Mouse (Mus musculus) neural tube, embryonic 10.5 days (tissue): ENCODE data around the gene Cyp39a1.

ENCODE experiments used
- DNase-seq: peaks from one replicate; pipeline ENCODE4 v3.0.0-alpha.2; 2017; ENCODE audit warnings: low spot score; ENCODE audit errors: extremely low spot score

Cyp39a1 gene

DNA sequence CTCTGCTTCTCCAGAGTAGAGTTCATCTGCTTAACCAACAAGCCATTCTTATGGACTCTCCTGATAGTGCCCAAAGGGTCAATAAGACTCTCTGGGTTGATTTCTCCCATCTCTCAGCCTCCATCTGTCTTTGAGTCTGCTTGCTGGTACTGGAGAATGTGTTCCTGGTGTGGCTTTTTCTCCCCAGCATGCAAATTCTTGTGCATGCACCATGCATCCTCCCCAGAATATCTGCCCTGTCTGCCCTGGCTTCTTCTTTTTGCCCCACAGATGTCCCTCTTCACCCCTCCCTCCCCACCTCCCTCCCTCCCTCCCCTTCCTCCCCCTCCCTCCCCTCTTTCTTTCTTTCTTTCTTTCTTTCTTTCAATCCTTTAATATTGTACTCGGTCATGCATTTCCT, 10.1 kb downstream of the Cyp39a1 start:
- DNase-seq = no peak

DNA sequence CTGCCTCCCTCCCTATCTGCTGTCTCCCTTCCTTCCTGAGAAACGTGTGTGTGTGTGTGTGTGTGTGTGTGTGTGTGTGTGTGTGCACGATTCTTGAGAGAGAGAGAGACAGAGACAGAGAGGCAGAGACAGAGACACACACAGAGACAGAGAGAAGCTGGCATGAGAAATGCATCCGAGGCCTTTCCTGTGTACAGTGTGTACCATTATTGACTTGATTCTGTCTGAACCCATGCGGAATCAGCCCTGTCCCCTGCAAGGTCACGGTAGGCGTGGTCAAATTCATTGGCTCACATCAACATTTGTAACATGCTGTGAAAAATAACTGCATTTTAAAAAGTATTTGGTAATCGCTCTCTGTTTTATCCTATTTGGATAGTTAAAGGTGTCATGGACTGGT, 16.9 kb downstream of the Cyp39a1 start:
- no peak for DNase-seq

DNA sequence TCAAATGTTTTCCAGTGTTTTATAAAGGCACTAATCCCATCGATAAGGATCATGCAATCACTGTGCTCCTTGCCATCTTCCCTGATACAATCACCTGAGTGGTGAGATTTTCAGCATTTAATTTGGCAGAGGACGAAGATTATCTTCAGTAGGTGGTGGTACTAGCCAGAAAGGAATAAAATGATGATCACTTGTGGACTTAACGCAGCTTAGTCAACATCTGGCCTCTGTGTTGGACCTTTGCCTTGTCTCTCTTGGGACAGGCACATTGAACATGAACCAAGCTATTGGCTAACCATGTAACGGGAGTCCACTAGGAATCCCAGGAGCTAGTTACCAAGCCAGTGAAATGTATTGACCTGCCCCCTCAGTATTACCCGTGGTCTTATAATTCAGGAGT, 17.4 kb downstream of the Cyp39a1 start:
- DNase-seq = no peak

DNA sequence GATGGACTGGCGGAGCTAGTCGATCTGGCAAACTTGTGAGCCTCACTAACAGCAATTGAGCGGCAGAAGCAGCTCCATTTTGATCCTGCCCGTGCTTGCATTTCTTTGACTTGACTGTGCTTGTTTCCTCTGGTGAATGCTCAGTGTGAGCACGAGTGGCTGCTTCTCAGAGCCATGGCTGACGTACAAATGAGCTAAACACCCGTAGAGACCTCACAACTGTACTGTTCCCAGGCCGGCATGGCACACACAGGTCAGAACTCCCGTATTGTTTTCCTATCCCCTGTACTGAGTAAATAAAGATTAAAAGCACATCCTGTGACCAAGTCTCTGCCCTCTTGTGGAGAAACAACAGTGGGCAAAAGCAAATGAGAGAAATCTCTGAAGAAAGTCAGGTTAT, 22.4 kb downstream of the Cyp39a1 start:
- DNase-seq = no peak

DNA sequence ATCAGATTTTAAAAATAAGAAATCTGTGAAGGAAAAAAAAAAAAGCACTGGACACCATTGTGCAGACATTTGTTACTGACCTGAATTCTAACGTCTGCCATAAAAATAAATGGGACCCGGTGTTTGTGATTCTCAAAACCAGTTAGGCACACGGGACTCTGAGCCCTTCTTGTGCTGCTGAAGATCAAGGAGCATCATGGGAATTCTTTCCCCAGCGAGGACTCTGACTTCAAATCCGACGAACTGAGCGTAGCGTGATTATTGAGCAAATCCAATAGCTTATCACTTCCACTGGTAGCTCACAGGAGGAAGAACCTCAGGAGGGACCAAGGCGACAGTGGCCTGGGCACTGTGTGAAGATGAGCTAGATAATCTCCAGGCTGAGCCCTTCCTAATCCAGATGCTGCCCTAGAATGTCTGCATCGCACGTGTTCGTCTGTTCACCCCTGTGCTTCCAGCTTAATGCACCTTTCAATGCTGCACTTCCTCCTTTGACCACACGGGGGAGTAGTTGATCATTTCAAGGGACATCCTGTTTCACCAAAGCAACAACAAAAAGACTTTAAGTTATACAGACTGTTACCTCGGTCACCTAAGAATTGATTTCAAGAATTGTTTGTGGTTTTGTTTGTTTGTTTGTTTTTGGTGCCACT, 31.9 kb downstream of the Cyp39a1 start:
- peak; percentile 84 for DNase-seq

DNA sequence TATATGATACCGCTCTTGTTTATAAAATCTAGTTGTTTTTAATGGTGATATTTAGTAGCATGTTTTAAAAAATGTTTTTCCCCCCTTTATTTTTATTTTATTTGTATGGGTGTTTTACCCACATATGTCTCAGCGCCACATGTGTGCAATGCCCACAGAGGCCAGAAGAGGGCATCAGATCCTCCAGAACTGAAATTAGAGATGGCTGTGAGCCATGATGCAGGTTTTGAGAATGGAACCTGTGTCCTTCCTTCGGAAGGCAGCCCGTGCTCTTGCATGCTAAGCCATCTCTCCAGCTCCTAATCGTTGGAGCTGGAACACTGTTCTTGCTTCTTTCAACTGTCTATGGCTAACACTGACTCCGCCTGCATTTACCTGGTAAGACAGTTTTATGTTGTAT, 33.8 kb downstream of the Cyp39a1 start:
- DNase-seq = peak; percentile 62

DNA sequence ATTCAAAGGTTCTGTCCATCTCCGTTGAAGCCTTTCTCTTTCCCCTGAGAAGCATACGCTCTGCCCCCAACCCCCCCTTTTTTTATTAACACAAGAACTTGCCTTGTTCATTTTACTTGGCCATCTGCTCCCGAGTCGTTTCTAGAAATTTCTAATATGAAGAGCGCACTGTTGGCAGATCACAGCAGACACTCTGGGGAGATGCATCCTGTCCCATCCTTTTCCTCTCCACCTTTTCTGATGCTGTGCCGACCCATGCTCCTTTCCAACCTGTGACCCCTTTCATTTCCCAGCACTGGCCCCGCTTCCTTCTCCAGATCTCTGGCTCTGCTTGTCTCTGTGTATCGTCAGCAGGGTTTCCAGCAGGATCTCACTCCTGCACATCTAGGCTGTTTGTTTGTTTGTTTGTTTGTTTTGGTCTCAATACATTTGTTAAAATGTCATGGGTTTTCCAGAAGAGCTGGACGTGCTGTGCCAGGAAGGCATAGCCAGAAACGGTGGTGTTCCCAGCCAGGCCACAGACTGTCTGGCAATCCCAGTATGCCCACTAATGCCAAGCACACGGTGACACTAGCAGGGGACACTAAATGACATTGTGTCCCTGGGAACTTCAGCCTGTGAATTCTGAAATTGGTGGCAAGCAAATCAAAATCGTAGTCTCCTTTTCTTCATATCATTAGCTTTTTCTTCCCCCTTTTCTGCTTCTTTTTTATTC, 37.1 kb downstream of the Cyp39a1 start:
- DNase-seq = no peak

DNA sequence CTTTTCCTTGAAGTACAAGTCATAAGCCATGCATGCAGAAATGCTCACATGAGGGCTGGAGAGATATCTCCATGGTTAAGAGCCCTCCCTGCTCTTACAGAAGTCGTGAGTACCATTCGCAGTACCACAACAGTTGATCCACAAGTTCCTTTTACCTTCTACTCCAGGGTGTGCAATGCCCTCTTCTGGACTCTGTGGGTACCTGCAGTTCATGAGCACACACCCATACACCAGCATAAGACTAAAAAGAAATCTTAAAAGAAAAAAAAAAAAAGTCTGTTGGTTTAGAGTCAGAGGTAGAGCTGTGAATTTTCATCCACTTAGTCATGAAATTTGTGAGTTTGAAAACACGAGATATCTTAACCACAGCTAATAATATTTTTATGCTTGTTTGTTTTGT, 39.5 kb downstream of the Cyp39a1 start:
- no peak for DNase-seq

DNA sequence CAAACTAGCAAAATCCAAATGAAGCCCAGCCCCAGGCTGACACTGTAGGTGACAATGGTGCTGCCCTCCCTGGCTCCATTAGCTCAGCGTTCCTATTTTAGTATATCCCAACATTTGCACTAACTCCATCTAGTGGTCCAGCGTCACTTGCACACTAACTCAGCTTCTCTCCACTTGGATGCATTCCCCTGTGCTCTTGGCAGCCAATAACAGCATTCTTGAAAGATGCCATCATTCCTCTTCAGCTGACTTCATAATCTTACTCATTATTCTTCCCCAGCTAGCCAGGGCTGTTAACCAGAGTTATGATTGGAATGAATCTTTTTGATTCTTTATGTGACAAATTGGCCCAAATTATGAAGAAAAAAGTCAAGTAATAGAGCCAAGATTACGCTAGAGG, 40.0 kb downstream of the Cyp39a1 start:
- no peak for DNase-seq

DNA sequence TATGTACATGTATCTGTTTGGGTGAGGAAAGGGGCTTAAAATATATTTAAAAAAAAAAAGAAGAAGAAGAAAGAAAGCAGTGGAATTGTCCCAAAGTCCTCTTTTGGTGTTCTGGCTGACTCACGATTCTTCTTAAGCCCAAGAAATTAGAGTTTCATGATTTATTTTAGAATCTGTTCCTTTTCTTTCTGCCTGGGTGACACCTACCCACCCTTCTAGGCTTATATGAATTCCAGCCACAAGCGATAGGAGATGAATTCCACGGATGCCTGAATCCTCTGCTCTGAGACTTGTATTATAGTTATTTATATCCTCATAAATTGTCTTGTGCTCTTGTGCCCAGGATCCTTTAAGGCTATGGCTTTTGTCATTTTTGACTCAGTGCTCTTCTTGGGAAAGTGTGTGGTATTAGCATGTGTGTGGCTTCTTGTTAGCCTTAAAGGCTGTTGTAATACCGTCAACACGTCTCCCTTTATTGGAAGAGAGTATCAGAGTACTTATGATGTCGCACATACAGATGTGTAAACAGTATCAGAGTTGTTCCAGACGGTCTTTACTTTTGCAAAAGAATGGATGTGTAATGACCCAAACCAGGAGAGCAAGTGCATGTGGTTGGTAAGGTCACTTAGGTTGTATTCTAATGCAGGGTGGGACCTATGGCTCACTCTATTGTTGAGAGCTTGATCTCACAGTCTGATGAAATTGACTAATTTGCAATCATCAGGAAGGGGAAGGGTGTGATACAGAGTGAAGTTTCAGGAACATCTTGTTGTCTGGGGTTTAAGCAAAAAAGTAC, 44.5 kb downstream of the Cyp39a1 start:
- no peak for DNase-seq

DNA sequence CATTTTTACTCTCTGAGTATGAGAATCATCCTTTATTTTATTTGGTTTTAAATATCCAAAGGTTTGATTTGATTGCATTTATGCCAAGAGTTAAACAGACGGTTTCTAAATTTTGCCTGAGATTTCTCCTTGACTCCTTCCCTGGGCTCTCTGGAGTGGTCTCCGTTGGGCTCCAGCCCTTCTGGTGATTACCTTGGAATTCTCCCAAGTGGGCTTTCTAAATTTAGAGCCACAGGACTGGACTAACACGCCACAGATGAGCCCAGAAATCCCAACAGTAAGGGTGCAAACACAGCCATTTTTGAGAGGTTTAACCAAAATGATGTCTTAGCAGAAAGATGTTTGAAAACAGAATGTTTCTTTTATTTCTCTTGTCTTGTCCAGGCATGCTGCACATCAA, 47.0 kb downstream of the Cyp39a1 start:
- DNase-seq = no peak

DNA sequence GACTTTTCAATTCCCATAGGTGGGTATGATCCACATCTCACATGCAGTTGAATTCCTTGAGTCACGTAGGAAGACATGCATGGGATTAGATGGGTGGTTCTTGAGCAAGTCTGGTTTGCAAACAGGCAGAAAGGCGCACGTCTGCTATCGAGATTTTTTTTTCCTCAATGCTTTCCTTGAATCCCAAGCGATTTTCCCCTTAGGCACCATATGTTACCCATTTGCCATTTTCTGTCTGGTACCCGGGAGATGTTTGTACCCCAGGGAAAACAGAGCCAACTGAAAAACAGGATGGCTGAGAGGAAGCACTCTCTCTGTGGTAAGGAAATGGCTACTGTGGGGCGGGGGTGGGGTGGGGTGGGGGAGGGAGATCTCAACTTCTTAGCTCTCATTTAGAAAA, 49.4 kb downstream of the Cyp39a1 start:
- no peak for DNase-seq

DNA sequence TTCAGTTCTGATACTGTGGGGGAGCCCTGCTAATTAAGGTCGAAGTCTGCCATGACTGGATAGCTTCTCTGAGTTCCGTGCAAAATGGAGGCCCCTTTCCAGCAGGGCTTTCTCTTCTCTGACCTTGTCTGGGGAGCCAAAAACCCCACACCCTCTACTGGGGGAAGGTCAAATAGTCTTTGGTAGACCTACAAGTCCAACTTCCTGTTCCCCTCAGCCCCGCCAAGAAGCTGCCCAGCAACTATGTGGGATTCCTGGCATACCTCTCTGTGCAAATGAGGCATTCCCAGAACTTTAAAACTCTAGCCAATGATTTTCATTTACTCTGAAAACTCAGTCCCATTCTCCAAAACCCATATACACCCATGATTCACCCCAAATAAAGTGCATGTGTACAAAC, 52.2 kb downstream of the Cyp39a1 start:
- no peak for DNase-seq

DNA sequence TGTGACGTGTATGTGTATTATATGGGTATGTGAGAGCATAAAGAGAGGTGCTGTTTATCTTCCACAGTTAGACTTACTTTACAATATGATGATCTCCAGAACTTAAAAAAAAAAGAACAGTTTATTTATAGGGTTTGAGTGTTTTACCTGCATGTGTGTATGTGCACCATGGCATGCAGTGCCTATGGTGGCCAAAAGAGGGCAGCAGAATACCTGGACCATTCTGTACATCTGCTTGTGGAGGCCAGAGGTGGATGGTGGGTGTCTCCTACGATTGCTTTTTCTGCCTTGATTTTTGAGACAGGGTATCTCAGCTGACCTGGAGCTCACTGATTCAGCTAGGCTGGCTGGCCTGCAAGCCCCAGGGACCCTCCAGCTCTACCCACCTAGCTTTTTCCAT, 57.3 kb downstream of the Cyp39a1 start:
- no peak for DNase-seq

DNA sequence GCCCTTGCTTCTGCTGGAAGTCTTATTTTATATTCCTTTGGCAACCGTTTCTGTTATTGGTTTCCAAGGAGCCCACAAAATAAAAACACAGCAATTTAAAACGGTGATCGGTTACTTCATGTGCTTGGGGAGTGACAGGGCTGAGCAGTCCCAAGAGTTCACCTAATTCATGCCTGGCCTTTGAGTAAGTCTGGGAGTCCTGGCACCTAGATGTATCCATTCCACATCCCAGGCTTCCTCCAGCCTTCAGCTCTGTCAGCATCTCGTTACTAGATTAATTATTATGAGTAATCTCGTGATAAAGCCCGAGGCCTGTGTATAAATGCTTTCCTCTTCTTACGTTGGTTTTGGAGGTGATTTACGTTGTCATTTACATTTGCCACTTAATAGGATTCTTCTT, 64.1 kb downstream of the Cyp39a1 start:
- DNase-seq = no peak

DNA sequence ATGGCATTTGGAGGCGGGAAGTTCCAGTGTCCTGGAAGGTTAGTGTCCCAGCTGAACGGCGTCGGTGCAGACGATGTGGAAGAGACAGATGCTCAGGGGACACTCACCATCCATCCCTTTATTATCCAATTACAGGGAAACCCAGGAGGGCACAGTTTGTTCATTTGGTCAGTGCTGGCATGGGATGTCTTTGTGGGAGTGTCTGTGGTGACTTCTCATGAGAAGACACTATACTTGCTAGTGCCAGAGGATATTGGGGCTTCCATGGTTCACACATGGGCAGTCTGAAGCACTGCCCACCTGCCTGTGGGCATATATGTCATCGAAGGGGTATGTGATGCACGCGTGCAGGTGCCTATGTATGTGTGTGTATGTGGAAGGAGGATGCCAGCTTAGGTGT, 64.8 kb downstream of the Cyp39a1 start:
- no peak for DNase-seq

DNA sequence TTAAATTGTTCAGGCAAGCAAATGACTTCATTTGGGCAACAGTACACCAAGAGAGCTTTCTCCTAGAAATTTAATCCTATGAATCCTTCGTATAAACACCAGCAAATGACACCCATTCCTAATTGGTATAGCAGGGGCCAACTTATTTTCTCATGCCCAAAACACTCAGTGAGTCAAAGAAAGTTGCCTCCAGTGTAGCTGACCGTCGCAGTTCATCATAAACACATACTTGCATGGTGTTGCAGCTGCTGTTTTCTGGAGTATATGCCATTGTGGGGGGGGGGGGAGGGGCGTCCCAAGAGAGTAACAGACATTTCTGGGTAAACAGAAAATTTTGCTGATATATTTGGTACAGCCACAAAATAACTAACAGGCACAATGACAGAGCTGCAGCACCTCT, 67.0 kb downstream of the Cyp39a1 start:
- DNase-seq = no peak

DNA sequence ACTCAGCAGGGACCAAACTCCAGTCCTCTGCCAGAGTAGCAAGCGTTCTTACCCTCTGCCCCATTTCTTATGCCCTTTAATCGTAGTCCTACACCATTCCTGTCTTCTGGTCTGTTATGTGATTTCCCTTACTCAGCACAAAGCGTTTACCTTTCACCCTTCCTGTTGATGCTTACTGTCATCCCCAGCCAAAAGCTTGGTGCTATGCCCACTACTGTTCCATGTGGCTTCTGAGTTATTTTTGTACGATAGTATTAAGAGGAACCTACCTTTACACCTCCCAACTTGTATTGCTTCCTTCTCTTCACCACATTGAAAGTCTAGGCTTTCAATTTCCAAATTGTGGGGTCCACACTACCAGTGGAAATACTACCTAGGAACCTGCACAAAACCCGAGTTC, 76.7 kb downstream of the Cyp39a1 start:
- no peak for DNase-seq

DNA sequence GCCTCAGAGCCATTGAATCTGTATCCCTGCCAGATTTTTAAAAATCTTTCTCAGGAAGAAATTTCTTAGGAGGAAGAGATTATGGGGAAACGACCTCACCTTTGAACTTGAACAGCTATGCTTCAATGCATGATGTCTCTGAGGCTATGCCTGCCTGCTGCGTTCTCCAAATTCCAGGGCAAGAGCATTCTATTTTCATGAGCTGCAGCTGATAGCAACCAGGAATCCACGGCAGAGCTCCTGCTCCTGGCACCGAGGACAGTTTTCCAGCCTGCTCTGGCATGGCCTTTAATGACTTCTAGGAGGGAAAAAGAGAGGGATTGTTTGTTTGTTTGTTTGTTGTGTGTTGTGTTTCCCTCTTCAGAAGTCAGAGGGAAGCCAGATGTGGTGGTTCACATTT, 77.2 kb downstream of the Cyp39a1 start:
- DNase-seq = no peak

DNA sequence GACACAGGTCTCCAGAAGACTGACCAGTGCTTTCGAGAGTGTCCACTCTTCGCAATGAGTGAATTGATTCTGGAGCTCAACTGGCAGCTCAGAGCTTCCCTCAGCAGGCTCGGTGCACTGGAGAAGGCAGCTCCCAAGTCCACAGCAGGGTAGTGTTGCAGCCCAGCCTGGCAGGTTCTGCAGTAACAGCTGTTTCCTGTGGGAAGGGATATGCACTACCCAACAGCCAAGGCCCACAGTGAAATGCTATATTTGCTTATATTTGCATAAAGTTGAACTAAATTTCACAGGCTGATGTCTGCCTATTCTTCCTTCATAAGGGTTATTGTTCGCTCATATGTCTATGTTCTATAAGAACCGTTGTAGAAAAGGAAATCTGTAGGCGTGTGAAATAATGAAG, 83.9 kb downstream of the Cyp39a1 start:
- no peak for DNase-seq

DNA sequence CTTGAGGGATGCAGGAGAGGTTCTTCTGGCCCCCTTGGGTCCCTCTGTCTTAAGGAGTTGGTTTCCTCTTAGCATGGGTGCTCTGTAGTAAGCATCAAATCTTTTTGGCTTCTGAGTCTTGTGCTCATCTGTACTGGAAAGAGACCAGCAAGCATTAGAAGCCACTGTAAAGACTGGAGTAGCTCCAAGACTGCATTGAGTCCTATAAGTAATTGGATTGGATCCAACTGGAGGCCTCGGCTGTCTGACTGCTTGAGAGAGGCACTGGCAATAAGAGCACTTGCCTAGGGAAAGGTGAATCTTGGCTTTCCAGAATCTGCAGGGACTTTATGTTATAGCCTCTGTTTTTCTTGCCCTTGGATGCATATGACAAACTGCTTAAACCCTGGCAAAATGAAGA, 85.6 kb downstream of the Cyp39a1 start:
- DNase-seq = no peak

DNA sequence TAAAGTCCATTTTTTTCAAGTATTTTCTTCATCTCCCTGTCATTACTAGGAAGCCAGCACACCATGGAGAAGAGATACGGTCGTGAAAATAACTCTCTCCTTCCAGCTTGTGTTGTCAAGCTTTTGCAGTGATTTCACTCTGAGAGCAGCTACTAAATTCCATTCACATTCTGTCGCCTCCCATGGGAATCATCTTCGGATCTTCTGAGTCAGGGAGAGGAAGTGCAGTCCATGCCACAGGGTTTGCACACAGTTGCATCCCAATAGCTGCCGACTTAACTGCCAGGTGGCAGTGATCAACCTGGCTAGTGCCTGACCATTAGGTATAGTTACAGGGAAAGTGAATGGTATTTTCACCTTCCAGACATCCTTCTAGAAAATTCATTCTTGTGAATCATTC, 87.5 kb downstream of the Cyp39a1 start:
- no peak for DNase-seq
